Mouse (Mus musculus): ENCODE measurements around the gene Eif4b.

- TF ChIP-seq CTCF (IDR thresholded peaks at IDR 0.05; ENCODE audit: borderline replicate concordance, insufficient read depth, low read depth, low read length) (no peak), POLR2A (IDR thresholded peaks at IDR 0.05; ENCODE audit: borderline replicate concordance, insufficient read depth, low read length) (no peak)
These were observed 17.6 kb downstream of the Eif4b start for GRCm38 (mm10) chr15:102091063-102091679.

All from cerebellum, adult 2 months (tissue).